Mouse (Mus musculus) ES-Bruce4 (cell line): Measurements from ENCODE around the gene Olfml1. TPM values are rescaled to one million over a fixed set of nuclear protein-coding genes. Genes with fewer than 3 reads are reported as not detected.

ENCODE experiments used
- H3K27ac ChIP-seq: 2 replicates; pipeline ENCODE4 v1.5.1; 2012; ENCODE audit warnings: low read length, inconsistent platforms; ENCODE audit not compliant: insufficient read depth
- H3K27me3 ChIP-seq: 2 replicates; pipeline ENCODE4 v1.6.1; 2012; ENCODE audit warnings: mild to moderate bottlenecking, low read length, inconsistent platforms; ENCODE audit not compliant: control insufficient read depth, poor library complexity, insufficient read depth, severe bottlenecking
- H3K36me3 ChIP-seq: 2 replicates; pipeline ENCODE4 v1.6.1; 2012; ENCODE audit warnings: inconsistent platforms, mild to moderate bottlenecking, low read length, moderate library complexity; ENCODE audit not compliant: control insufficient read depth, poor library complexity, insufficient read depth, severe bottlenecking
- H3K4me1 ChIP-seq: one replicate; pipeline ENCODE4 v1.8.1; 2011; ENCODE audit warnings: low read length; ENCODE audit not compliant: control insufficient read depth, insufficient read depth
- H3K4me3 ChIP-seq: 2 replicates; pipeline ENCODE4 v1.5.1; 2011; ENCODE audit warnings: low read depth, mild to moderate bottlenecking, low read length
- H3K9ac ChIP-seq: 2 replicates; pipeline ENCODE4 v1.6.1; 2012; ENCODE audit warnings: low read depth, mild to moderate bottlenecking, inconsistent platforms; ENCODE audit not compliant: poor library complexity, severe bottlenecking
- H3K9me3 ChIP-seq: replicated peaks from 2 replicates; pipeline ENCODE4 v1.6.1; 2012; ENCODE audit warnings: mild to moderate bottlenecking, low read length, inconsistent platforms; ENCODE audit not compliant: control insufficient read depth, poor library complexity, insufficient read depth, severe bottlenecking
- CTCF ChIP-seq: IDR thresholded peaks from one replicate; pipeline ENCODE4 v1.8.1; 2011; ENCODE audit warnings: low read depth, low read length
- EP300 ChIP-seq: IDR thresholded peaks from 2 replicates; pipeline ENCODE4 v1.6.1; 2011; ENCODE audit warnings: low read depth, low read length; ENCODE audit not compliant: insufficient read depth
- POLR2A ChIP-seq: IDR thresholded peaks from one replicate; pipeline ENCODE4 v1.8.1; 2011; ENCODE audit warnings: low read length; ENCODE audit not compliant: insufficient read depth
- polyA plus RNA-seq: library from polyadenylated mRNA; stranded (reverse); fragments of >200 nt; gene quantifications from 2 replicates; pipeline ENCODE4 v1.2.4, GENCODE M21; 2011; ENCODE audit warnings: low read depth; ENCODE audit not compliant: missing spikeins, insufficient read depth, insufficient read length

The Olfml1 gene
- polyA plus RNA-seq, 1 experiment: 1.5 TPM

- peaks cover 23% of the 10 kb centered on the region for H3K9me3 ChIP-seq
- no peaks in the 10 kb centered on the region for H3K36me3 ChIP-seq
- no peak overlapping the region for H3K9ac ChIP-seq
- H3K27ac ChIP-seq: no peak overlapping the region
- peaks cover 2% of the 10 kb centered on the region for H3K4me1 ChIP-seq
- no peak for TF ChIP-seq EP300
- no peak for TF ChIP-seq POLR2A
- TF ChIP-seq CTCF: no peak
- H3K27me3 ChIP-seq: no peaks in the 10 kb centered on the region
- no peak overlapping the region for H3K4me3 ChIP-seq
These were observed 42.5 kb downstream of the Olfml1 start for GRCm38 (mm10) chr7:107609622-107610255.

- Histone ChIP-seq H3K27me3 (no peaks in the 10 kb centered on the region), H3K36me3 (no peaks in the 10 kb centered on the region), H3K4me3 (no peak overlapping the region), H3K27ac (peak overlapping the region; percentile 36; the same call in 1 of the 2 replicates), H3K9ac (no peak overlapping the region), H3K4me1 (no peaks in the 10 kb centered on the region), H3K9me3 (peaks cover 33% of the 10 kb centered on the region)
- TF ChIP-seq EP300: no peak
These were observed 43.6 kb downstream of the Olfml1 start for GRCm38 (mm10) chr7:107610880-107611279.

- H3K4me1 ChIP-seq: no peaks in the 10 kb centered on the region
- H3K9ac ChIP-seq: no peak overlapping the region
- H3K36me3 ChIP-seq: no peaks in the 10 kb centered on the region
- peaks cover 39% of the 10 kb centered on the region for H3K9me3 ChIP-seq
- peak; percentile 74; the same call in 1 of the 2 replicates for TF ChIP-seq EP300
- no peak for TF ChIP-seq POLR2A
- H3K4me3 ChIP-seq: no peak overlapping the region
- H3K27ac ChIP-seq: peak overlapping the region; percentile 93
- H3K27me3 ChIP-seq: no peaks in the 10 kb centered on the region
These were observed 51.1 kb downstream of the Olfml1 start for GRCm38 (mm10) chr7:107618028-107618992.

GRCm38 (mm10) chr7:107619225-107619624 lies 52.0 kb downstream of the Olfml1 start:
- Histone ChIP-seq H3K27me3 (no peaks in the 10 kb centered on the region), H3K9ac (no peak overlapping the region), H3K27ac (no peak overlapping the region), H3K4me3 (no peak overlapping the region), H3K36me3 (no peaks in the 10 kb centered on the region), H3K4me1 (no peaks in the 10 kb centered on the region), H3K9me3 (peaks cover 30% of the 10 kb centered on the region)
- no peak for TF ChIP-seq EP300
- TF ChIP-seq POLR2A: no peak
- no peak for TF ChIP-seq CTCF

GRCm38 (mm10) chr7:107620137-107620536 lies 52.9 kb downstream of the Olfml1 start:
- Histone ChIP-seq H3K9me3 (peaks cover 22% of the 10 kb centered on the region), H3K9ac (no peak overlapping the region), H3K4me3 (no peak overlapping the region), H3K27ac (no peak overlapping the region), H3K27me3 (no peaks in the 10 kb centered on the region), H3K4me1 (no peaks in the 10 kb centered on the region), H3K36me3 (no peaks in the 10 kb centered on the region)
- TF ChIP-seq EP300: no peak
- no peak for TF ChIP-seq POLR2A
- no peak for TF ChIP-seq CTCF

- no peak for TF ChIP-seq EP300
- no peak for TF ChIP-seq POLR2A
- no peak for TF ChIP-seq CTCF
- H3K27ac ChIP-seq: no peak overlapping the region
- no peaks in the 10 kb centered on the region for H3K9me3 ChIP-seq
These were observed 57.2 kb downstream of the Olfml1 start for GRCm38 (mm10) chr7:107624432-107624831.

More at GRCm38 (mm10) chr7:107624432-107624831, 57.2 kb downstream of the Olfml1 start:
- H3K27me3 ChIP-seq: no peaks in the 10 kb centered on the region
- H3K4me1 ChIP-seq: no peaks in the 10 kb centered on the region
- H3K36me3 ChIP-seq: no peaks in the 10 kb centered on the region
- H3K9ac ChIP-seq: no peak overlapping the region
- no peak overlapping the region for H3K4me3 ChIP-seq
